Mouse (Mus musculus) MEL (cell line): Measurements from ENCODE around the gene Trim2. TPM values are rescaled to one million over a fixed set of nuclear protein-coding genes. Genes with fewer than 3 reads are reported as not detected.
A peak's percentile ranks its signal among the peaks of the same experiment; 100 is the strongest.

Source experiments
- DNase-seq: peaks from one replicate; pipeline ENCODE4 v3.0.0; 2011; ENCODE audit warnings: low read depth, low spot score
- H3K27ac ChIP-seq: 2 replicates; pipeline ENCODE4 v1.5.1; 2012; ENCODE audit warnings: low read depth, mild to moderate bottlenecking, control low read depth, low read length, moderate library complexity; ENCODE audit not compliant: control insufficient read depth
- H3K27me3 ChIP-seq, 2 experiments: fragments of 150-350 bp in 1 of 2; sonication (generic) in 1 of 2; 2 replicates each; pipeline ENCODE4 v1.6.1; 2012; ENCODE audit warnings: low read length in 2 of 2, mild to moderate bottlenecking in 2 of 2, improper control_type of control experiment in 1 of 2, moderate library complexity in 1 of 2; ENCODE audit not compliant: insufficient read depth in 2 of 2, control insufficient read depth in 1 of 2
- H3K36me3 ChIP-seq, 2 experiments: 2 replicates each; pipeline ENCODE4 v1.6.1; 2012 to 2014; ENCODE audit warnings: low read length in 2 of 2, improper control_type of control experiment in 1 of 2, inconsistent platforms in 1 of 2, mild to moderate bottlenecking in 1 of 2; ENCODE audit not compliant: insufficient read depth in 2 of 2, control insufficient read depth in 1 of 2
- H3K4me1 ChIP-seq, 2 experiments: fragments of 150-350 bp in 1 of 2; sonication (generic) in 1 of 2; 2 replicates each; pipeline ENCODE4 v1.6.1; 2012; ENCODE audit warnings: low read length in 2 of 2, improper control_type of control experiment in 1 of 2, mild to moderate bottlenecking in 1 of 2; ENCODE audit not compliant: insufficient read depth in 2 of 2, control insufficient read depth in 1 of 2
- H3K4me3 ChIP-seq, 2 experiments: fragments of 150-350 bp in 1 of 2; sonication (generic) in 1 of 2; 2 replicates each; pipeline ENCODE4 v1.5.1; 2012; ENCODE audit warnings: low read depth in 2 of 2, low read length in 2 of 2, mild to moderate bottlenecking in 2 of 2, moderate library complexity in 2 of 2, control low read depth in 1 of 2, improper control_type of control experiment in 1 of 2; ENCODE audit not compliant: control insufficient read depth in 1 of 2, insufficient read depth in 1 of 2
- H3K79me2 ChIP-seq: 2 replicates; pipeline ENCODE4 v1.6.1; 2012; ENCODE audit warnings: mild to moderate bottlenecking, low read length, moderate library complexity; ENCODE audit not compliant: control insufficient read depth, poor library complexity, insufficient read depth
- H3K9ac ChIP-seq: 2 replicates; pipeline ENCODE4 v1.6.1; 2012; ENCODE audit warnings: low read depth, mild to moderate bottlenecking, control low read depth, low read length, moderate library complexity; ENCODE audit not compliant: control insufficient read depth, poor library complexity, severe bottlenecking
- H3K9me3 ChIP-seq: fragments of 150-350 bp; sonication (generic); replicated peaks from 2 replicates; pipeline ENCODE4 v1.6.1; 2012; ENCODE audit warnings: mild to moderate bottlenecking, low read length, improper control_type of control experiment, moderate library complexity; ENCODE audit not compliant: insufficient read depth
- BHLHE40 ChIP-seq: IDR thresholded peaks from 2 replicates; pipeline ENCODE4 v1.6.1; 2012; ENCODE audit warnings: low read depth, mild to moderate bottlenecking, inconsistent platforms, low read length, improper control_type of control experiment, borderline replicate concordance
- CHD1 ChIP-seq: IDR thresholded peaks from 2 replicates; pipeline ENCODE4 v1.6.1; 2012; ENCODE audit warnings: low read depth, mild to moderate bottlenecking, inconsistent platforms, low read length, improper control_type of control experiment
- CHD2 ChIP-seq: IDR thresholded peaks from 2 replicates; pipeline ENCODE4 v1.6.1; 2011; ENCODE audit warnings: low read length, improper control_type of control experiment
- CTCF ChIP-seq, 3 experiments: IDR thresholded peaks in 2 of 3; conservative IDR thresholded peaks in 1 of 3; 2 replicates each; pipeline ENCODE4 v1.5.1; 2011 to 2012; ENCODE audit warnings: low read length in 3 of 3, low read depth in 2 of 3, mild to moderate bottlenecking in 2 of 3, improper control_type of control experiment in 1 of 3, inconsistent platforms in 1 of 3, mixed read lengths in 1 of 3, moderate library complexity in 1 of 3; ENCODE audit not compliant: control insufficient read depth in 1 of 3, insufficient read depth in 1 of 3, poor library complexity in 1 of 3, severe bottlenecking in 1 of 3
- E2F4 ChIP-seq: IDR thresholded peaks from 2 replicates; pipeline ENCODE4 v1.6.1; 2011; ENCODE audit warnings: low read depth, low read length, improper control_type of control experiment, borderline replicate concordance
- EP300 ChIP-seq, 2 experiments: IDR thresholded peaks; 2 replicates each; pipeline ENCODE4 v1.6.1; 2011; ENCODE audit warnings: improper control_type of control experiment in 2 of 2, low read length in 2 of 2, low read depth in 1 of 2, mild to moderate bottlenecking in 1 of 2
- ETS1 ChIP-seq: IDR thresholded peaks from 2 replicates; pipeline ENCODE4 v1.6.1; 2012; ENCODE audit warnings: low read depth, mild to moderate bottlenecking, inconsistent platforms, low read length, improper control_type of control experiment, moderate library complexity
- GABPA ChIP-seq: IDR thresholded peaks from 2 replicates; pipeline ENCODE4 v1.6.1; 2012; ENCODE audit warnings: low read depth, mild to moderate bottlenecking, inconsistent platforms, low read length, improper control_type of control experiment, moderate library complexity
- HCFC1 ChIP-seq: IDR thresholded peaks from 2 replicates; pipeline ENCODE4 v1.6.1; 2012; ENCODE audit warnings: low read depth, mild to moderate bottlenecking, inconsistent platforms, low read length, improper control_type of control experiment, moderate library complexity
- MAX ChIP-seq: IDR thresholded peaks from 2 replicates; pipeline ENCODE4 v1.6.1; 2011; ENCODE audit warnings: low read length, improper control_type of control experiment
- MAZ ChIP-seq: IDR thresholded peaks from 2 replicates; pipeline ENCODE4 v1.6.1; 2012; ENCODE audit warnings: low read depth, mild to moderate bottlenecking, inconsistent platforms, low read length, improper control_type of control experiment
- MEF2A ChIP-seq: IDR thresholded peaks from 2 replicates; pipeline ENCODE4 v1.6.1; 2014; ENCODE audit warnings: low read depth, mild to moderate bottlenecking, inconsistent platforms, low read length, improper control_type of control experiment; ENCODE audit not compliant: poor library complexity, insufficient replicate concordance, severe bottlenecking; ENCODE audit errors: extremely low read depth
- MXI1 ChIP-seq: IDR thresholded peaks from 2 replicates; pipeline ENCODE4 v1.6.1; 2011; ENCODE audit warnings: mild to moderate bottlenecking, low read depth, low read length, improper control_type of control experiment
- MYB ChIP-seq: IDR thresholded peaks from 2 replicates; pipeline ENCODE4 v1.6.1; 2011; ENCODE audit warnings: mild to moderate bottlenecking, low read depth, low read length, improper control_type of control experiment
- MYC ChIP-seq: IDR thresholded peaks from 2 replicates; pipeline ENCODE4 v1.6.1; 2011; ENCODE audit warnings: low read depth, mild to moderate bottlenecking, low read length, improper control_type of control experiment, moderate library complexity
- POLR2A ChIP-seq, 2 experiments: IDR thresholded peaks; 2 replicates each; pipeline ENCODE4 v1.6.1; 2011 to 2012; ENCODE audit warnings: low read length in 2 of 2, mild to moderate bottlenecking in 2 of 2, control low read depth in 1 of 2, improper control_type of control experiment in 1 of 2, low read depth in 1 of 2, moderate library complexity in 1 of 2; ENCODE audit not compliant: control insufficient read depth in 1 of 2, insufficient read depth in 1 of 2, poor library complexity in 1 of 2
- POLR2AphosphoS2 ChIP-seq: IDR thresholded peaks from 2 replicates; pipeline ENCODE4 v1.6.1; 2011; ENCODE audit warnings: low read length, improper control_type of control experiment
- POLR2AphosphoS5 ChIP-seq: IDR thresholded peaks from 2 replicates; pipeline ENCODE4 v1.6.1; 2012; ENCODE audit warnings: low read depth, borderline replicate concordance, mild to moderate bottlenecking, inconsistent platforms, low read length, moderate library complexity, mixed read lengths
- RAD21 ChIP-seq: IDR thresholded peaks from 2 replicates; pipeline ENCODE4 v1.6.1; 2011; ENCODE audit warnings: mild to moderate bottlenecking, low read depth, low read length, improper control_type of control experiment
- RCOR1 ChIP-seq: IDR thresholded peaks from 2 replicates; pipeline ENCODE4 v1.6.1; 2012; ENCODE audit warnings: low read depth, mild to moderate bottlenecking, inconsistent platforms, low read length, improper control_type of control experiment
- SIN3A ChIP-seq: IDR thresholded peaks from 2 replicates; pipeline ENCODE4 v1.6.1; 2012; ENCODE audit warnings: low read length, improper control_type of control experiment, inconsistent platforms
- TAL1 ChIP-seq: IDR thresholded peaks from 2 replicates; pipeline ENCODE4 v1.6.1; 2012; ENCODE audit warnings: mild to moderate bottlenecking, inconsistent platforms, low read length, moderate library complexity, mixed read lengths
- TBP ChIP-seq: IDR thresholded peaks from 2 replicates; pipeline ENCODE4 v1.8.0; 2011; ENCODE audit warnings: low read depth, low read length, improper control_type of control experiment
- TCF12 ChIP-seq: IDR thresholded peaks from 2 replicates; pipeline ENCODE4 v1.6.1; 2014; ENCODE audit warnings: low read depth, mild to moderate bottlenecking, inconsistent platforms, low read length, improper control_type of control experiment, moderate library complexity
- USF2 ChIP-seq, 2 experiments: IDR thresholded peaks; 2 replicates each; pipeline ENCODE4 v1.6.1; 2011 to 2012; ENCODE audit warnings: improper control_type of control experiment in 2 of 2, low read length in 2 of 2, borderline replicate concordance in 1 of 2, inconsistent platforms in 1 of 2, low read depth in 1 of 2, mild to moderate bottlenecking in 1 of 2; ENCODE audit not compliant: insufficient read depth in 1 of 2
- ZNF384 ChIP-seq: IDR thresholded peaks from 2 replicates; pipeline ENCODE4 v1.6.1; 2012; ENCODE audit warnings: low read depth, mild to moderate bottlenecking, inconsistent platforms, low read length, improper control_type of control experiment
- polyA plus RNA-seq, 2 experiments: library from polyadenylated mRNA; stranded (reverse) in 1 of 2; unstranded in 1 of 2; fragments of >175 nt in 1 of 2; fragments of >200 nt in 1 of 2; gene quantifications; 2 replicates each; pipeline versions ENCODE4 v1.2.1 to v1.2.4; 2012; ENCODE audit warnings: low replicate concordance in 2 of 2, low read depth in 1 of 2; ENCODE audit not compliant: insufficient read length in 2 of 2, insufficient read depth in 1 of 2, missing spikeins in 1 of 2
- total RNA-seq: library from RNA; depleted of rRNA; stranded (reverse); fragments of 300-350 nt; gene quantifications from 2 replicates; pipeline ENCODE4 v1.2.3, GENCODE M21; 2012

Trim2 gene
- total and polyA plus RNA-seq, 3 experiments, result 1.7 to 4.4 TPM; not detected in 1

DNA sequence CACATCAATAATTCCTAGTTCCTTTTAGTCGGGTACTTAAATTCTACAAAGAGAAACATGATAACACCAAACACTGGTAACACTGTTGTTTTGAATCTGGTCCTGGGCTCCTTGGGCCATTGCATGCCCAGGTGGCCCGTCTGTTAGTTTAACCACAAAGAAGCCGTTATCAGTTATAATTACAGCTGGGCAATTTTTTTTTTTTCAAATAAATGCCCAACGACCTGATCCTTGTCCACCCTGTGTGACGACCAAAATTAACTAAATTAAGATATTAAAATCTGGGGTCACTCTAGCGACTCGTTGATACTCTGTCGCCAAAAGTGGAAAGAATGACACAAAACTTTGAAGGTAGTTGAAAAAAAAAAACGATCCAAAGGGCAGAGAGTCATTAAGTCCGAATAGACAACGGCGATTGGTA lies 151.9 kb downstream of the Trim2 start:
- H3K4me1 ChIP-seq, result no peaks in the 10 kb centered on the region; a peak in 1 of 4 replicates
- peak overlapping the region; percentile 28 for H3K27ac ChIP-seq
- peak overlapping the region; percentile 74 for H3K9ac ChIP-seq
- H3K4me3 ChIP-seq, result peak overlapping the region; percentile 63 to 76
- peaks cover 0 to 4% of the 10 kb centered on the region in 2 experiments; a peak in 2 of 4 replicates for H3K36me3 ChIP-seq
- TF ChIP-seq GABPA, result no peak
- TF ChIP-seq CHD2, result no peak
- TF ChIP-seq MYB, result peak; percentile 75
- no peak for TF ChIP-seq MYC
- no peak for TF ChIP-seq TBP
- no peak for TF ChIP-seq MEF2A
- peak; percentile 81 for TF ChIP-seq ZNF384
- TF ChIP-seq TAL1, result 0 out of 2 replicates have a peak, but pooled peaks have one; percentile 9
- TF ChIP-seq RCOR1, result no peak
- no peak for TF ChIP-seq MXI1
- no peak for TF ChIP-seq POLR2AphosphoS2
- no peak for TF ChIP-seq HCFC1
- no peak for TF ChIP-seq SIN3A
- peak in 1 of 2 experiments; percentile 43; a peak in 1 of 4 replicates for TF ChIP-seq EP300 (IDR thresholded peaks at IDR 0.05; ENCODE audit: low read depth in 1 of 2, low read length in 2 of 2)
- TF ChIP-seq ETS1, result peak; percentile 52
- peaks cover 3% of the 10 kb centered on the region; the same call in 1 of the 2 replicates for H3K79me2 ChIP-seq
- DNase-seq, result peak; percentile 66
- no peaks in the 10 kb centered on the region for H3K27me3 ChIP-seq
- no peaks in the 10 kb centered on the region for H3K9me3 ChIP-seq

DNA sequence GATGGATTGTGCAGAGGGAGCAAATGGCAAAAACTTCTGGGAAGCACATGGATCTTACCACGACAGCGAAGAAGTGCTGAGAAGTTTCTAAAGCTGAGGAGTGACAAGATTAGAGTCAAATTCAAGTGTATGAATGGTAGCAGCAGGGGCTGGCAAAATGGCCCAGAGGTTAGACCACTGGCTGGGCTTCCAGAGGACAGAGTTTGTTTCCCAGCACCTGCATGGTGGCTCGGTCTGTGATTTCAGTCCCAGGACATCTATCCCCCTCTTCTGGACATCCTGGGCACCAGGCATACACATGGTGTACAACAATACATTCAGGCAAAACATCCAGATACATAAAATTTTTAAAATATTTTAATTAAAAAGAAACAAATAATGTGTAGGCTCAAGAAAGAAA lies 156.8 kb downstream of the Trim2 start:
- no peak for TF ChIP-seq POLR2A (IDR thresholded peaks at IDR 0.05; ENCODE audit: control insufficient read depth in 1 of 2, insufficient read depth in 1 of 2, low read depth in 1 of 2, low read length in 2 of 2, poor library complexity in 1 of 2)
- no peak for TF ChIP-seq MYB
- no peak for TF ChIP-seq MAZ
- TF ChIP-seq TBP, result no peak
- TF ChIP-seq POLR2AphosphoS2, result no peak
- TF ChIP-seq BHLHE40, result no peak
- TF ChIP-seq CTCF (IDR thresholded peaks at IDR 0.05 in 2 of 3, conservative IDR thresholded peaks at IDR 0.05 in 1 of 3; ENCODE audit: control insufficient read depth in 1 of 3, insufficient read depth in 1 of 3, low read depth in 2 of 3, low read length in 3 of 3, poor library complexity in 1 of 3, severe bottlenecking in 1 of 3), result no peak
- no peak for TF ChIP-seq CHD1
- no peak for TF ChIP-seq ZNF384
- no peak for TF ChIP-seq USF2 (IDR thresholded peaks at IDR 0.05; ENCODE audit: borderline replicate concordance in 1 of 2, insufficient read depth in 1 of 2, low read depth in 1 of 2, low read length in 2 of 2)
- no peak for TF ChIP-seq TAL1
- TF ChIP-seq CHD2, result no peak
- TF ChIP-seq E2F4, result no peak
- no peak for TF ChIP-seq RAD21
- no peak for TF ChIP-seq MYC
- no peak for TF ChIP-seq MAX
- no peak for TF ChIP-seq HCFC1
- no peak for TF ChIP-seq TCF12
- TF ChIP-seq POLR2AphosphoS5, result no peak
- no peaks in the 10 kb centered on the region for H3K79me2 ChIP-seq
- H3K27me3 ChIP-seq, result no peaks in the 10 kb centered on the region
- H3K36me3 ChIP-seq, result peaks cover 0 to 4% of the 10 kb centered on the region in 2 experiments; a peak in 2 of 4 replicates
- no peak overlapping the region for H3K4me3 ChIP-seq
- no peaks in the 10 kb centered on the region for H3K9me3 ChIP-seq
- H3K27ac ChIP-seq, result no peak overlapping the region
- H3K9ac ChIP-seq, result no peak overlapping the region
- DNase-seq, result no peak
- H3K4me1 ChIP-seq, result no peaks in the 10 kb centered on the region; a peak in 1 of 4 replicates
